Mouse (Mus musculus): ENCODE measurements around the gene Atr. TPM values are rescaled to one million over a fixed set of nuclear protein-coding genes. Genes with fewer than 3 reads are reported as not detected.

The Atr gene
- 3.2 and 4.4 TPM in 2 replicates for polyA plus RNA-seq (2012; rRNA removed)

DNA sequence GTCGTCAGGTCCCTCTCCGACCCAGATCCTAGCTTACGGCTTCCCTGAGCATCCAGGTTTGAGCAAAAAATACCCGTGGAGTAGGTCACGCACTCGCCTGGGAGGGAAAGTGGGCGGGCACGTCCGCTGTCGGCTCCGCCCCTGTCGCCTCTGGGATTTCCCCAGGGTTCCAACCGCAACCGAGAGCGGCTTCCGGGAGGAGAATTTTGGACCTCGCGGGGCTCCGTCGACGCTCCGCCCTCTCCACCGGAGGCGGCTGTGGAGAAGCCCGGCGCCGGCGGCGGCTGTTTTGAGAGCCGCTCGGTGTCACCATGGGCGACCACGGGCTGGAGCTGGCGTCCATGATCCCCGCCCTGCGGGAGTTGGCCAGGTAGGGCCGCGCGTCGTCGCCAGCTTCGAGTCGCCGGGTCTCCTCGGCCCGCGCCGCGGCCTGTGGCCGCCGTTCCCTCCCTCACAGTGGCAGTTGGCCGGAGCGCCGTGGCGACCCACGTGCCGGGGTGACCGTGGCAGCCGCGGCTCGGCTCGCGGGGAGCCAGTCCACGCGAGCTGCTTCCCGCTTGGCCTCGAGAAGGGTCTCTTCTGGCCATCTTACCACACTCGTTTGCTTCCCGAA lies at the start of gene Atr:
Atr (plus strand) TSS at position 184 of the 613 bp plus-strand sequence.
- under 1% methylated on average over 69 of the region's 69 CpGs for WGBS
- H3K36me3 ChIP-seq (ENCODE audit: control insufficient read depth, insufficient read depth, low read length), result no peaks in the 10 kb centered on the region
- DNase-seq, result peak; percentile 95
- H3K27me3 ChIP-seq (ENCODE audit: control insufficient read depth, insufficient read depth, low read length), result no peaks in the 10 kb centered on the region
- TF ChIP-seq CTCF (IDR thresholded peaks at IDR 0.05; ENCODE audit: borderline replicate concordance, control insufficient read depth, extremely low read depth, insufficient read depth, low read length, poor library complexity) (no peak; the same call in 1 of the 2 replicates), POLR2A (IDR thresholded peaks at IDR 0.05; ENCODE audit: control insufficient read depth, extremely low read depth, insufficient read depth, low read length, poor library complexity) (peak; percentile 65; the same call in 1 of the 2 replicates)
- H3K4me1 ChIP-seq (replicated peaks; ENCODE audit: control insufficient read depth, insufficient read depth, low read length), result peaks cover 4% of the 10 kb centered on the region; the same call in 1 of the 2 replicates
- peak within 1 kb of the TSS; percentile 73 for H3K4me3 ChIP-seq (ENCODE audit: control insufficient read depth, insufficient read depth, low read length)
- H3K27ac ChIP-seq (ENCODE audit: control insufficient read depth, insufficient read depth, low read length), result no peak within 1 kb of the TSS

GRCm38 (mm10) chr9:95809596-95809995 lies 47.8 kb upstream of the Atr start:
- 93% methylated on average over 4 of the region's 4 CpGs for WGBS
- no peaks in the 10 kb centered on the region for H3K27me3 ChIP-seq (ENCODE audit: control insufficient read depth, insufficient read depth, low read length)

GRCm38 (mm10) chr9:95811817-95812216 lies 45.6 kb upstream of the Atr start:
- Histone ChIP-seq H3K36me3 (ENCODE audit: control insufficient read depth, insufficient read depth, low read length) (no peaks in the 10 kb centered on the region), H3K27ac (ENCODE audit: control insufficient read depth, insufficient read depth, low read length) (no peak overlapping the region), H3K4me3 (ENCODE audit: control insufficient read depth, insufficient read depth, low read length) (no peak overlapping the region), H3K4me1 (replicated peaks; ENCODE audit: control insufficient read depth, insufficient read depth, low read length) (no peaks in the 10 kb centered on the region), H3K27me3 (ENCODE audit: control insufficient read depth, insufficient read depth, low read length) (no peaks in the 10 kb centered on the region)
- TF ChIP-seq POLR2A (IDR thresholded peaks at IDR 0.05; ENCODE audit: control insufficient read depth, extremely low read depth, insufficient read depth, low read length, poor library complexity), result no peak
- TF ChIP-seq CTCF (IDR thresholded peaks at IDR 0.05; ENCODE audit: borderline replicate concordance, control insufficient read depth, extremely low read depth, insufficient read depth, low read length, poor library complexity), result no peak
- no peak for DNase-seq
- WGBS, result 96% methylated on average over 4 of the region's 4 CpGs

More at GRCm38 (mm10) chr9:95809596-95809995, 47.8 kb upstream of the Atr start:
- no peaks in the 10 kb centered on the region for H3K4me1 ChIP-seq (replicated peaks; ENCODE audit: control insufficient read depth, insufficient read depth, low read length)
- no peak overlapping the region for H3K4me3 ChIP-seq (ENCODE audit: control insufficient read depth, insufficient read depth, low read length)
- no peak overlapping the region for H3K27ac ChIP-seq (ENCODE audit: control insufficient read depth, insufficient read depth, low read length)
- H3K36me3 ChIP-seq (ENCODE audit: control insufficient read depth, insufficient read depth, low read length), result no peaks in the 10 kb centered on the region
- TF ChIP-seq POLR2A (IDR thresholded peaks at IDR 0.05; ENCODE audit: control insufficient read depth, extremely low read depth, insufficient read depth, low read length, poor library complexity) (no peak), CTCF (IDR thresholded peaks at IDR 0.05; ENCODE audit: borderline replicate concordance, control insufficient read depth, extremely low read depth, insufficient read depth, low read length, poor library complexity) (no peak)
- DNase-seq, result no peak

DNA sequence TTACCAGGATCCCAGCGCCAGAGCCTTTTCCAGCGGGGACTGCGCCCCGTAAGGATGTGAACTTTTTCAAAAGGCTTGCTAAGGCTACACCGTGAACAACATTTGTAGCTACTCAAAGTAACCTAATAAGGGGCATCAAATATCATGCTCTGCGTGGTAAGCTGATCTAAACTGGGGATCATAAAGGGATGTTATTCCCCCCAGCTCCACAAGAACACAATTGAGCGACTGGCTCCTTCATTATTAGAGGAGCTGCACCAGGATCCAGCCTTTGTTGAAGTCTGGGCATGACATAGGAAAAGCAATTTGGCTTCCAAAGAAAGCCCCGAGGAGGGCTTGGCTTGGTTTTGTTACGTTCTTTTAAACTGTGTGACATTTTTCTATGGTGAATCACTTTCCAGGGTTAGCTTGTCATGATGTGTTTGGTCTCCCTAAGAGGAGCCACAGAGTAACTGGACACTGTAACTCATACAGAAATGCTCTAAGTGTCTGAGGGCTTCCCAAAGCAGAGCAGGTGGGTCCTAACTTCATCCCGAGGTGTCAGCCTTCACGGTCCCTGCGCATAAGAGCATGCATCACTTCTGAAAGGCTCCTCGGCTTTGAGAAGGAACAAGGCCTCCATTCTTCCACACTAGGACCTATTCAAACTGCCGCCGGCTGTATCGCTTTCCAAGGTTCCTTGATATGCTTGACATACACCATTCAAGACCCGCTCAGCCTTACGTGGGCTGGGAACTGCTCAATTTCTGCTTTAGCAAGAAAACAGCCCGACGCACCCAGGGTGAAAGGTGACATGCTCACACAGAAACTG lies 43.5 kb upstream of the Atr start:
- no peaks in the 10 kb centered on the region for H3K27me3 ChIP-seq (ENCODE audit: control insufficient read depth, insufficient read depth, low read length)
- no peaks in the 10 kb centered on the region for H3K36me3 ChIP-seq (ENCODE audit: control insufficient read depth, insufficient read depth, low read length)
- H3K27ac ChIP-seq (ENCODE audit: control insufficient read depth, insufficient read depth, low read length), result 0 out of 2 replicates have a peak overlapping the region, but pooled peaks have one; percentile 8
- WGBS, result 92% methylated on average over 20 of the region's 20 CpGs
- no peaks in the 10 kb centered on the region for H3K4me1 ChIP-seq (replicated peaks; ENCODE audit: control insufficient read depth, insufficient read depth, low read length)
- no peak overlapping the region for H3K4me3 ChIP-seq (ENCODE audit: control insufficient read depth, insufficient read depth, low read length)
- no peak for DNase-seq
- TF ChIP-seq CTCF (IDR thresholded peaks at IDR 0.05; ENCODE audit: borderline replicate concordance, control insufficient read depth, extremely low read depth, insufficient read depth, low read length, poor library complexity) (no peak), POLR2A (IDR thresholded peaks at IDR 0.05; ENCODE audit: control insufficient read depth, extremely low read depth, insufficient read depth, low read length, poor library complexity) (no peak)

- no peak overlapping the region for H3K4me3 ChIP-seq (ENCODE audit: control insufficient read depth, insufficient read depth, low read length)
Measured at GRCm38 (mm10) chr9:95815015-95815673, 42.3 kb upstream of the Atr start.

DNA sequence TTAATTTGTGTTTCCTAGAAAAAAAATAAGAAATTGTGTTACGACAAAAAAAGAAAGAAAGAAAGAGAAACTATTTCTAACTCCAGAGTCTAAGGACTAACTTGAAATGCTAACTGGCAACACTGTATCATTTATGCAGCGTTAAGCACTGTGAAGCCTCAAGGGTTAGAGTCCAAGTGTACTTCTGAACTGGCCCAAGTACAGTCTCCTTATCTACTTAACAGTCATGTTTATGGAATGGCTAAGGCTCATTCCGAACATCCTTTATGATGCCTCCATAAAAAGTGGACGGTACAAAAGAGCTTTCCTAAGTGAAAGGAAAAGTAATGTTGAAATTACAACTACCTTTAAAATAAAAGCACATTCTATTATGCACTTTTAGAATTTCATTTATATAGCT lies 41.7 kb upstream of the Atr start:
- Histone ChIP-seq H3K4me1 (replicated peaks; ENCODE audit: control insufficient read depth, insufficient read depth, low read length) (no peaks in the 10 kb centered on the region), H3K4me3 (ENCODE audit: control insufficient read depth, insufficient read depth, low read length) (no peak overlapping the region), H3K27me3 (ENCODE audit: control insufficient read depth, insufficient read depth, low read length) (no peaks in the 10 kb centered on the region), H3K27ac (ENCODE audit: control insufficient read depth, insufficient read depth, low read length) (no peak overlapping the region), H3K36me3 (ENCODE audit: control insufficient read depth, insufficient read depth, low read length) (no peaks in the 10 kb centered on the region)
- no peak for DNase-seq
- 87% methylated on average over 4 of the region's 4 CpGs for WGBS
- no peak for TF ChIP-seq POLR2A (IDR thresholded peaks at IDR 0.05; ENCODE audit: control insufficient read depth, extremely low read depth, insufficient read depth, low read length, poor library complexity)
- no peak for TF ChIP-seq CTCF (IDR thresholded peaks at IDR 0.05; ENCODE audit: borderline replicate concordance, control insufficient read depth, extremely low read depth, insufficient read depth, low read length, poor library complexity)

More at GRCm38 (mm10) chr9:95815015-95815673, 42.3 kb upstream of the Atr start:
- 88% methylated on average over 11 of the region's 11 CpGs for WGBS
- H3K36me3 ChIP-seq (ENCODE audit: control insufficient read depth, insufficient read depth, low read length), result no peaks in the 10 kb centered on the region
- TF ChIP-seq POLR2A (IDR thresholded peaks at IDR 0.05; ENCODE audit: control insufficient read depth, extremely low read depth, insufficient read depth, low read length, poor library complexity) (no peak), CTCF (IDR thresholded peaks at IDR 0.05; ENCODE audit: borderline replicate concordance, control insufficient read depth, extremely low read depth, insufficient read depth, low read length, poor library complexity) (no peak)
- H3K27me3 ChIP-seq (ENCODE audit: control insufficient read depth, insufficient read depth, low read length), result no peaks in the 10 kb centered on the region
- no peak overlapping the region for H3K27ac ChIP-seq (ENCODE audit: control insufficient read depth, insufficient read depth, low read length)
- H3K4me1 ChIP-seq (replicated peaks; ENCODE audit: control insufficient read depth, insufficient read depth, low read length), result no peaks in the 10 kb centered on the region
- no peak for DNase-seq
